Comparison of ENCODE assay signal across 21 mouse cellular contexts in the genomic region with DNA sequence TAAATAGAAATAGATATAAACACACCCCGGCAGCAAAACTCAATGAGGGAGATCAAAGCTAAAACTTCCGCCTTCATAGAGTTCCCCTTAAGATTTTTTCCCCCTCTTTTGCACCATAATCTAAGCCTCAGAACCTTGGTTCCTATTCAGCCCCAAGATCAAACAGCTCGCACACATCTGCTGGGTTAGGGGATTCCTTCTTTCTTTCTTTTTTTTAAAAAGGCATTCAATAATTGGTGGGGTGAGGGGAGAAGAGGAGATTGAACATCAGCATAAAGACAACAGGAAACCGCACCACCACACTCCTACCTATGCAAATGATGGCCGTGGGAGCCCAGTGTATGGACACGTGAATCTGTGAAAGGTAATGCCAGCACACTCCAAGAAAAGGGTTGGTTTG.
A peak's percentile ranks its signal among the peaks of the same experiment; 100 is the strongest.
DNase-seq lines count a peak whose midpoint lies in the region; ATAC-seq lines count a peak whose summit lies in the region.
"Had no signal": no experiment of that assay in that cellular context is flagged by ENCODE, and none has a peak within 500 bp of the region (broad histone marks: within the 10 kb centered on the region; RNA-seq: fewer than 3 reads in every experiment).

No protein-coding gene starts in this region.

- H3K36me3 ChIP-seq in forebrain, embryonic 10.5 days (replicated peaks), result no peaks in the 10 kb centered on the region
- no peaks in the 10 kb centered on the region for H3K36me3 ChIP-seq in forebrain, embryonic 14.5 days (ENCODE audit: control insufficient read depth, insufficient read depth, low read length)
- H3K36me3 ChIP-seq in liver, embryonic 12.5 days, result no peaks in the 10 kb centered on the region
- H3K36me3 ChIP-seq: hindbrain, embryonic 13.5 days; limb, embryonic 15.5 days; liver, embryonic 15.5 days; midbrain, embryonic 10.5 days had no signal

- peaks cover 80% of the 10 kb centered on the region for H3K4me1 ChIP-seq in forebrain, embryonic 10.5 days
- peaks cover 29% of the 10 kb centered on the region for H3K4me1 ChIP-seq in forebrain, embryonic 14.5 days (ENCODE audit: control insufficient read depth, insufficient read depth, low read length)
- peaks cover 41% of the 10 kb centered on the region for H3K4me1 ChIP-seq in liver, embryonic 12.5 days

- no peak overlapping the region for H3K4me3 ChIP-seq in forebrain, embryonic 10.5 days
- H3K4me3 ChIP-seq in forebrain, embryonic 14.5 days (ENCODE audit: low read depth, low read length), result no peak overlapping the region
- no peak overlapping the region for H3K4me3 ChIP-seq in liver, embryonic 12.5 days
- H3K4me3 ChIP-seq: hindbrain, embryonic 13.5 days; limb, embryonic 15.5 days; liver, embryonic 15.5 days; midbrain, embryonic 10.5 days had no signal

- H3K9ac ChIP-seq in forebrain, embryonic 14.5 days (ENCODE audit: low read length), result no peak overlapping the region
- no peak overlapping the region for H3K9ac ChIP-seq in liver, embryonic 12.5 days
- H3K9ac ChIP-seq: hindbrain, embryonic 13.5 days; limb, embryonic 15.5 days; liver, embryonic 15.5 days had no signal

- ATAC-seq in forebrain, embryonic 14.5 days, result no peak
- 0 out of 2 replicates have a peak, but pooled peaks have one; percentile 37 for ATAC-seq in neutrophil, adult 5-6 weeks (ENCODE audit: extremely low read depth, insufficient number of reproducible peaks, low FRiP score, poor library complexity, severe bottlenecking)
- no peak for ATAC-seq in liver, embryonic 12.5 days
- ATAC-seq: lung, postnatal 0 days had no signal

- DNase-seq in forebrain, embryonic 10.5 days (ENCODE audit: extremely low spot score, low spot score), result no peak
- no peak for DNase-seq in forebrain, embryonic 14.5 days (ENCODE audit: low spot score)
- peak; percentile 76 for DNase-seq in CD4-positive helper T cell, adult 2 months (ENCODE audit: low read depth, low spot score)
- peak; percentile 69 for DNase-seq in MEL-GATA-1-ER (ENCODE audit: extremely low read depth, low read depth)
- no peak for DNase-seq in kidney, postnatal 25 days
- DNase-seq: adrenal gland, adult 2 months; cerebellum, adult 11 months; cerebellum, adult 9-11 months; gastrocnemius, postnatal 25 days; heart, adult 18-20 months; kidney, adult 2 months; kidney, postnatal 10 days; right cerebral cortex, postnatal 14 days; thymus, postnatal 14 days had no signal

- H3K4me2 ChIP-seq in forebrain, embryonic 14.5 days (ENCODE audit: low read length), result no peak overlapping the region
- no peak overlapping the region for H3K4me2 ChIP-seq in liver, embryonic 12.5 days
- H3K4me2 ChIP-seq: hindbrain, embryonic 13.5 days; limb, embryonic 15.5 days; liver, embryonic 15.5 days had no signal

- peaks cover 40% of the 10 kb centered on the region for H3K27me3 ChIP-seq in forebrain, embryonic 10.5 days (ENCODE audit: poor library complexity, severe bottlenecking)
- no peaks in the 10 kb centered on the region for H3K27me3 ChIP-seq in forebrain, embryonic 14.5 days (replicated peaks; ENCODE audit: control insufficient read depth, insufficient read depth, low read length)
- 0 out of 2 replicates have a peak, but pooled peaks cover under 1% of the 10 kb centered on the region for H3K27me3 ChIP-seq in liver, embryonic 12.5 days (replicated peaks)
- H3K27me3 ChIP-seq: limb, embryonic 15.5 days; liver, embryonic 15.5 days had no signal

- H3K27ac ChIP-seq in forebrain, embryonic 10.5 days, result peak overlapping the region; percentile 44; the same call in 1 of the 2 replicates
- H3K27ac ChIP-seq in forebrain, embryonic 14.5 days (ENCODE audit: low read depth, low read length), result no peak overlapping the region
- no peak overlapping the region for H3K27ac ChIP-seq in liver, embryonic 12.5 days
- H3K27ac ChIP-seq: hindbrain, embryonic 13.5 days; limb, embryonic 15.5 days; liver, embryonic 15.5 days; midbrain, embryonic 10.5 days had no signal

- 44% methylated on average over 6 of the region's 6 CpGs for WGBS in forebrain, embryonic 10.5 days
- 20% methylated on average over 6 of the region's 6 CpGs for WGBS in forebrain, embryonic 14.5 days
- WGBS in liver, embryonic 12.5 days (ENCODE audit: insufficient replicate concordance), result 66% methylated on average over 6 of the region's 6 CpGs

- H3K9me3 ChIP-seq in forebrain, embryonic 10.5 days, result no peaks in the 10 kb centered on the region
- H3K9me3 ChIP-seq in forebrain, embryonic 14.5 days (replicated peaks; ENCODE audit: control insufficient read depth, low read length), result no peaks in the 10 kb centered on the region
- H3K9me3 ChIP-seq in liver, embryonic 12.5 days (replicated peaks), result no peaks in the 10 kb centered on the region
- H3K9me3 ChIP-seq: hindbrain, embryonic 13.5 days; limb, embryonic 15.5 days; liver, embryonic 15.5 days; midbrain, embryonic 10.5 days had no signal

Comparison
In these comparisons a context has a peak if more than half of its experiments do, and no peak if none do; other contexts are left out.
1. DNase-seq: peak in CD4-positive helper T cell, adult 2 months (single experiment) and MEL-GATA-1-ER (single experiment); none in forebrain, embryonic 10.5 days (single experiment), forebrain, embryonic 14.5 days (single experiment) and kidney, postnatal 25 days (0 of 2).